Mouse (Mus musculus): ENCODE data around the gene Trim11.

Trim11 gene

DNA sequence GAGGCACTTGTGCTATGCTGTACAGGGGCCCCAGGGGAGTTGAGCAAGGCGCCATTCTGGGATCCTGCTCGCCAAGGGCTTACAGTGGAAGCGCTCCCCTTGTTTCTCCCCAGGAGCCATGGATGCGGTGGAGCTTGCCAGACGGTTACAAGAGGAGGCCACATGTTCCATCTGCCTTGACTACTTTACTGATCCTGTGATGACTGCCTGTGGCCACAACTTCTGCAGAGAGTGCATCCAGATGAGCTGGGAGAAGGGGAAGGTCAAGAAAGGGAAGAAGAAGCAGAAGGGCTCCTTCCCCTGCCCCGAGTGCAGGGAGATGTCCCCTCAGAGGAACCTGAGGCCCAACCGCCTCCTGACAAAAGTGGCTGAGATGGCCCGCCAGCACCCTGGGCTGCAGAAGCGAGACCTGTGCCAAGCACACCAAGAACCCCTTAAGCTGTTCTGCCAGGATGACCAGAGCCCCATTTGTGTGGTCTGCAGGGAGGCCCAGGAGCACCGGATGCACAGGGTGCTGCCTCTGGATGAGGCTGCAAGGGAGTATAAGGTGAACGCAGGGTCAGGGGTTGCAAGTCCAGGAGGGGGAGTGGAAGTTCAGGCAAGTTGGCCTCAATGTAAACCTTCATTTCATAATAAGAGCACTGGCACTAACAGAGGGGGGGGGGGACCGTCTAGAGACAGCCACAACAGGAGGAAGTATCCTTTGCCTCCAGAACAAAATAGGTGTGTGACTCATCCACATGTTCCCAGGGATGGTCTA lies 12.7 kb upstream of the Trim11 start:
- CTCF ChIA-PET = interaction anchor here in 1 of 4 experiments (0.7 to 1.0 kb wide), 2 partner anchors 17 to 37 kb away, joined by 3 to 5 read pairs; no protein-coding TSS in a partner anchor

GRCm38 (mm10) chr11:58967346-58967745 lies 10.5 kb upstream of the Trim11 start:
- ChIA-PET POLR2A (interaction anchor here in 2 of 4 experiments (0.7 to 4.6 kb wide), 6 partner anchors 10 to 37 kb away, joined by 3 to 39 read pairs (median 8); partner anchors contain the start of genes Hist3h2a (in 2 of the 2), Trim11 (in 2 of the 2), Trim17 (in 2 of the 2) and Hist3h2ba (in 1 of the 2)), CTCF (interaction anchor here in 2 of 4 experiments (1.3 to 1.4 kb wide), 2 partner anchors 12 to 14 kb away, joined by 3 to 5 read pairs; no protein-coding TSS in a partner anchor)

More for the DNA sequence above, 12.7 kb upstream of the Trim11 start:
- POLR2A ChIA-PET = interaction anchor here in 3 of 4 experiments (1.0 to 4.6 kb wide), 8 partner anchors 10 to 186 kb away, joined by 3 to 39 read pairs (median 6); partner anchors contain the start of genes Hist3h2a (in 3 of the 3), Trim17 (in 3 of the 3) and Trim11 (in 2 of the 3)

- POLR2A ChIA-PET = interaction anchor here in 2 of 4 experiments (0.9 to 5.3 kb wide), 6 partner anchors 10 to 25 kb away, joined by 3 to 56 read pairs (median 20); partner anchors contain the start of genes Hist3h2a (in 2 of the 2), Trim11 (in 2 of the 2) and Trim17 (in 2 of the 2)
- CTCF ChIA-PET = interaction anchor here in 1 of 4 experiments (1.6 kb wide), 1 partner anchor 40 kb away, joined by 3 read pairs; no protein-coding TSS in a partner anchor
These were observed 9.3 kb upstream of the Trim11 start for GRCm38 (mm10) chr11:58968551-58968950.

DNA sequence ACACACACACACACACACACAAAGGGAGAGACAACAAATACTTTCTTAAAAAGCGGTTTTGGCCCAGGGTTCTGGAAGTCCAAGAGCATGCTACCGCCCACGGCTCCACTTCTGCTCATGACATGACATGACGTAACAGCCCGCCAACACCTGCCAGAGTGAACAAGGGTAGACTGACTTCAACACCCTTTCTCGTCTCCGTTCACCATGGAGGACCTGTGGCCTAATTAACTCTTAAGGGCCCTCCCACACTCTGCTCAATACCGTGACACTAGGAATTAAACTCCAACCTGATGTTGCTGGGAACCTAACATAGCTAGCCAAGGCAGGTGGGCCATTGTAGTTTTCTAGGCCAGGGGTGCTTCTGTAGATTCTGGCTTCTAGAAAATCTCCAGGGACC lies 8.9 kb upstream of the Trim11 start:
- ChIA-PET CTCF (interaction anchor here (0.6 to 2.3 kb wide), 10 partner anchors 9 to 336 kb away, joined by 3 to 19 read pairs (median 3); partner anchors contain the start of gene Trim11 (in 1 of the 4)), POLR2A (interaction anchor here in 3 of 4 experiments (0.7 to 5.3 kb wide), 16 partner anchors 8 to 30 kb away, joined by 3 to 56 read pairs (median 4); partner anchors contain the start of genes Hist3h2a (in 2 of the 3), Trim11 (in 2 of the 3), Trim17 (in 2 of the 3) and Hist3h2ba (in 1 of the 3))

DNA sequence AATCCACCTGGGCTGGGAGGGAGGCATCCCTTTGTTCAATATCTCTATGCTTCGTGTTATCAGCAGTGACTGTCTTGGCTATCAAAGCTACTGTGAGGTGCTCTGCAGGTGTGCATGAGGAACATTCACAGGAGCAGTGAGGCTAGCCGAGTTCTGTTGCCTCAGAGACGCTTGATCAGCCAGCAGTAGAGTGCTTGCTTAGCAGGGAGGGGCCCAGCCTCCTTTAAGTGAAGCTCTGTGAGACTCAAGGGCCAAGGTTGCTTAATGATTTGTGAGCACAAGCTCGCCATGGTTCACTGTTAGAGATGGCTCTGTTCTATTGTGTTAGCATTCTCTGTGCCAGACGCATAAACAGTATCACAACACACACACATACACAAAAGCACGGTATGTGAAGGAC lies 8.2 kb upstream of the Trim11 start:
- ChIA-PET POLR2A (interaction anchor here in 3 of 4 experiments (0.7 to 5.3 kb wide), 23 partner anchors 8 to 42 kb away, joined by 3 to 56 read pairs (median 5); partner anchors contain the start of genes Hist3h2a (in 3 of the 3), Trim17 (in 3 of the 3), Trim11 (in 2 of the 3) and Hist3h2ba (in 1 of the 3)), CTCF (interaction anchor here (0.5 to 2.3 kb wide), 22 partner anchors 8 to 555 kb away, joined by 3 to 19 read pairs (median 3); partner anchors contain the start of genes Rnf187 (in 1 of the 4) and Trim11 (in 1 of the 4))

DNA sequence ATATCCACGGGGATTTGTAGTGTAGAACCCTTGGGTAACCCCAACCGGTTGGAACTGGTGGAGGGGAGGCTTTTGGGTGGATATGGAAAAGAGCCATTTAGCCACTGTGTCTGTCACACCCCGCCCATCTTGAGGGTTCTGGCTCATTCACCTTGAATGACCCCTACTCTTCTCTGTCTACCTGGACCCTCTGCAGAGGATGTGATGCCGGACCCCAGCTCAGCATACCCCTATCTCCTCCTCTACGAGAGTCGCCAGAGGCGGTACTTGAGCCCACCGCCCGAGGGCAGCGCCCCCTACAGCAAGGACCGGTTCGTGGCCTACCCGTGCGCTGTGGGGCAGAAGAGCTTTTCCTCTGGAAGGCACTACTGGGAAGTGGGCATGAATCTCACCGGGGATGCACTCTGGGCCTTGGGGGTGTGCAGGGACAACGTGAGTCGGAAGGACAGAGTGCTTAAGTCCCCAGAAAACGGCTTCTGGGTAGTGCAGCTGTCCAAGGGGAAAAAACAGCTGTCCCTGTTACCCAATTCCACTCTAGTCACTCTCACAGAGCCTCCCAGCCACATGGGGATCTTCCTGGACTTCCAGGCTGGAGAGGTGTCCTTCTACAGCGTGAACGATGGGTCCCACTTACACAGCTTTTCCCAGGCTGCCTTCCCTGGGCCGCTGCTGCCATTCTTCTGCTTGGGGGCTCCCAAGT lies 6.9 kb upstream of the Trim11 start:
- ChIA-PET POLR2A (interaction anchor here (0.6 to 5.3 kb wide), 22 partner anchors 8 to 66 kb away, joined by 3 to 56 read pairs (median 5); partner anchors contain the start of genes Hist3h2a (in 4 of the 4), Trim17 (in 4 of the 4), Hist3h2ba (in 2 of the 4) and Trim11 (in 2 of the 4)), CTCF (interaction anchor here (0.5 to 2.3 kb wide), 26 partner anchors 9 to 332 kb away, joined by 3 to 22 read pairs (median 4); partner anchors contain the start of genes Hist3h2a (in 1 of the 4), Rnf187 (in 1 of the 4) and Trim17 (in 1 of the 4))

- CTCF ChIA-PET = interaction anchor here in 2 of 4 experiments (0.8 to 2.1 kb wide), 4 partner anchors 10 to 247 kb away, joined by 3 to 11 read pairs (median 6); no protein-coding TSS in a partner anchor
- POLR2A ChIA-PET = interaction anchor here in 2 of 4 experiments (0.6 to 5.3 kb wide), 6 partner anchors 11 to 23 kb away, joined by 3 to 56 read pairs (median 12); partner anchors contain the start of genes Hist3h2a (in 2 of the 2), Trim17 (in 2 of the 2) and Hist3h2ba (in 1 of the 2)
These were observed 6.1 kb upstream of the Trim11 start for GRCm38 (mm10) chr11:58971796-58972195.

- ChIA-PET CTCF (interaction anchor here in 1 of 4 experiments (1.2 kb wide), 1 partner anchor 120 kb away, joined by 3 read pairs; no protein-coding TSS in a partner anchor), POLR2A (interaction anchor here in 3 of 4 experiments (0.6 to 2.8 kb wide), 4 partner anchors 13 to 156 kb away, joined by 4 to 8 read pairs (median 6); partner anchors contain the start of genes Hist3h2a (in 1 of the 3) and Trim17 (in 1 of the 3))
These were observed 3.5 kb upstream of the Trim11 start for GRCm38 (mm10) chr11:58974414-58974813.

DNA sequence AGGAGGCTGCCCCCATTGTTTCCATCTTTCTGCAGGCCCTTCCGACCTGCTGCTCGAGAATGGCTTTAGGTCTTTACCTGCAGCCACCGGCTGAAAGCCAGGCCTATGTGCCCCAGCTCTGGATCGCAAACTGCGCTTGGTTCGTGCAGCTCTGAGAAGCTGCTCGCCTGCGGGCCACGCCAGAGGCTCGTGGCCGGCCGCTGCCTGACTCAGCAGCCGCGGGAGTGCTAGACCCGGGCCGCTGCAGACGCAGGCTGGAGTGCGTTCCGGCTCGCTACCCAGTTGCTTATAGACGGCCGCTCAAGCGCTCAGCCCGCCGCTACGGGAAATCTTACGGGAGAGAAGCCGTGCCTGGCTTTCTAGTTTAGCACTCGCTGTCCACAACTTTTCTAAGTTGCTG lies 743 bp upstream of the Trim11 start:
- POLR2A ChIA-PET = interaction anchor here (0.6 to 7.9 kb wide), 29 partner anchors 7 to 186 kb away, joined by 3 to 133 read pairs (median 7); partner anchors contain the start of genes Hist3h2a (in 3 of the 4), Trim17 (in 3 of the 4), Iba57 (in 2 of the 4) and Rnf187 (in 2 of the 4)
- CTCF ChIA-PET = interaction anchor here in 2 of 4 experiments (1.3 to 1.7 kb wide), 4 partner anchors 17 to 49 kb away, joined by 3 to 7 read pairs (median 6); no protein-coding TSS in a partner anchor

GRCm38 (mm10) chr11:58977607-58978026 lies 276 bp upstream of the Trim11 start:
- ChIA-PET CTCF (interaction anchor here in 3 of 4 experiments (0.6 to 2.2 kb wide), 13 partner anchors 8 to 1333 kb away, joined by 3 to 7 read pairs (median 4); no protein-coding TSS in a partner anchor), POLR2A (interaction anchor here (0.6 to 7.9 kb wide), 50 partner anchors 8 to 1459 kb away, joined by 3 to 133 read pairs (median 4); partner anchors contain the start of genes Hist3h2a (in 3 of the 4), Iba57 (in 3 of the 4), Rnf187 (in 3 of the 4) and Trim17 (in 3 of the 4))

DNA sequence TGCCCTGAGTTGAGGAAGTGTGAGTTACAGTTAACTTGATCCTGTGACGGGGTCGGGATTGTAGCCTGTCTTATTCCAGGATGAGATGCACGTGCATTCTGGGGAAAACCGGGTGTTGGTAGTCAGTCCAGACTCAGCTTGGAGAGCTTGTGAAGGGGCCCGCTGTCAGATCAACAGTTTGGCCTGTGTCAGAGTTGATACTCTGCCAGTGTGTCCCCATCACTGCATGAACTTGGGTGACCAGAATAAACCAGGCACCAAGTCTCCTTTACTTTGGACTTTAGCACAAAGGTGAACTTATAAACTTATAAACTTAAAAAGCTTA lies 775 bp downstream of the Trim11 start:
- ChIA-PET CTCF (interaction anchor here in 3 of 4 experiments (0.9 to 2.2 kb wide), 7 partner anchors 9 to 64 kb away, joined by 3 to 7 read pairs (median 4); no protein-coding TSS in a partner anchor), POLR2A (interaction anchor here in 3 of 4 experiments (0.8 to 7.9 kb wide), 27 partner anchors 9 to 1135 kb away, joined by 3 to 133 read pairs (median 7); partner anchors contain the start of genes Hist3h2a (in 3 of the 3), Trim17 (in 3 of the 3), Hist3h2ba (in 2 of the 3) and Iba57 (in 1 of the 3))

DNA sequence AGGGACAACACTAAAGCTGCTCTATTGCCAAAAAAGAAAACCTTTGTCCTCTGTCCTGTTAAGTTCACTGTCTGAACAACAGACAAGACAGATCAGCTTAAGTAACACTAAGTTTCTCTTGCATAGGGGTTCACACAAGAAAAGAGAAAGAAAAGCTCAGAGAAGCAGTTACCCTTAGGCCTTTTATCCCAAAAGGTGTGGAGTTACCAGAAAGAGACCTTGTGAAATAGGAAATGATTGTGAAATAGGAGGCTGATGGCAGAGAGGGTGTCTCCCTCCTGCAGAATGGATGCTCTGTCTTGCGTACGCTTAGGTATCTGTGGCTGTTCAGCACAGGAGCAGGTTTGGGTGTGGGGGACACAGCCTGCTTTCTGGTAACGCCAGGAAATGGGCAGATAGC lies 1.3 kb downstream of the Trim11 start:
- ChIA-PET POLR2A (interaction anchor here in 3 of 4 experiments (0.5 to 7.9 kb wide), 21 partner anchors 9 to 1135 kb away, joined by 3 to 133 read pairs (median 8); partner anchors contain the start of genes Hist3h2a (in 3 of the 3), Trim17 (in 3 of the 3), Arf1 (in 1 of the 3) and Hist3h2ba (in 1 of the 3)), CTCF (interaction anchor here (0.8 to 4.1 kb wide), 8 partner anchors 9 to 48 kb away, joined by 3 to 19 read pairs (median 4); no protein-coding TSS in a partner anchor)

DNA sequence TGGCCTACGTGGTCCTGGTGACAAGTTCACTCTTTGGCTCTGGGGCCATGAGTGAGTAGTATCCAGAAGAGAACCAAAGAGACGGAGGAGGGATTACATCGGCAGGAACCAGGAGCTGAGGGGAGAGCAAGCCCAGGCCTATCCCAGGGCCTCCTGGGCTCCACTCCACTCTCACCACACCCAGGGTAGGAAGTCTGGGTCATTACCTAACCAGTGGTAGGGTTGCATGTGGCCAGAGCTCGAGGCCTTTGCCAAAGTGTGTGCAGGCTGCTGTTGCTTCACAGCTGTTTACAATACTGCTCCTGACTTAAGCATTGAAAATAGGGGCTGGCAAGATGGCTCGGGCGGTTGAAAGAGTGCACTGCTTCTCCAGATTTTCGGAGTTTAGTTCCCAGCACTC lies 1.8 kb downstream of the Trim11 start:
- POLR2A ChIA-PET = interaction anchor here in 3 of 4 experiments (0.5 to 7.9 kb wide), 21 partner anchors 9 to 1134 kb away, joined by 3 to 133 read pairs (median 8); partner anchors contain the start of genes Hist3h2a (in 3 of the 3), Trim17 (in 3 of the 3), Arf1 (in 1 of the 3) and Hist3h2ba (in 1 of the 3)
- CTCF ChIA-PET = interaction anchor here (0.6 to 4.1 kb wide), 12 partner anchors 9 to 270 kb away, joined by 3 to 19 read pairs (median 4); no protein-coding TSS in a partner anchor

DNA sequence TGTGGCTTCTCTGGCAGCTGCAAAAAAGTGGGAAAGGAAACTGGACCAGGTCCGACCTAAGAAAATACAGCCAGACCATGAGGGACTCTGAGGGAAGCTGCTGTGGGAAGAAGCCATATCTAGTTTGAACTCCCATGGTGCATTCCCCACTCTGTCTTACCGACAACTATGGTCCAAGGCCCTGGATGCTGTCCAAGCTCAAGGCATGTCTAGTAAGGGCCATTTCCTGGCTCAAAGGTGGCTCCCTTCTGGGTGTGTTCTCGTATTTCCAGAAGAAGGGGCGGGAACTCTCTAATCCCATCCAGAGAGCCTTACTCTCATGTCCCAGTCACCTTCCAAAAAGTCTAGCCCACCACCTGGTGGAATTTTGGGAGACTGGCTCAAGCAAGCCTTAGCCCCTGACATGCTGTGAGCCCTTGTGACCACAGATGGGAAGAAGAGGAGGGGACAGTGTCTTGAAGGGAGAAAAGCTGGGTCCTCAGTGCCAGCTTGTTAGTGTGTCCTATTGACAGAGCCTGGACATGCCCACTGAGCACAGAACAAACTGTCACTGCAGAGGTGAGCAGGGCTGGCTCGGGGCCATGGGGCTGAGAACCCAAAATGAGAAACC lies 2.6 kb downstream of the Trim11 start:
- CTCF ChIA-PET = interaction anchor here in 3 of 4 experiments (0.5 to 4.1 kb wide), 10 partner anchors 10 to 1853 kb away, joined by 3 to 19 read pairs (median 5); no protein-coding TSS in a partner anchor
- POLR2A ChIA-PET = interaction anchor here in 3 of 4 experiments (0.9 to 7.9 kb wide), 17 partner anchors 9 to 52 kb away, joined by 3 to 133 read pairs (median 8); partner anchors contain the start of genes Hist3h2a (in 3 of the 3), Trim17 (in 3 of the 3) and Hist3h2ba (in 2 of the 3)
